Comparison of ENCODE assay signal across 14 mouse cellular contexts in genomic region chr17:44397829-44398228, GRCm38 (mm10).
A peak's percentile ranks its signal among the peaks of the same experiment; 100 is the strongest.
DNase-seq lines count a peak whose midpoint lies in the region; ATAC-seq and TF ChIP-seq lines count a peak whose summit lies in the region.
"Had no signal": no experiment of that assay in that cellular context is flagged by ENCODE, and none has a peak within 500 bp of the region (broad histone marks: within the 10 kb centered on the region; RNA-seq: fewer than 3 reads in every experiment).

No protein-coding gene starts in this region.

- TF ChIP-seq CTCF in Patski (IDR thresholded peaks at IDR 0.05): no peak

- no peaks in the 10 kb centered on the region for H3K36me3 ChIP-seq in embryonic facial prominence, embryonic 11.5 days (replicated peaks; ENCODE audit: control insufficient read depth, insufficient read depth, low read depth, low read length)
- H3K36me3 ChIP-seq in embryonic facial prominence, embryonic 10.5 days (replicated peaks): no peaks in the 10 kb centered on the region
- H3K36me3 ChIP-seq in forebrain, embryonic 10.5 days (replicated peaks): no peaks in the 10 kb centered on the region
- no peaks in the 10 kb centered on the region for H3K36me3 ChIP-seq in hindbrain, embryonic 16.5 days (ENCODE audit: control insufficient read depth, insufficient read depth, low read length)
- H3K36me3 ChIP-seq: embryonic facial prominence, embryonic 15.5 days; liver, embryonic 13.5 days had no signal

- no peak overlapping the region for H3K4me2 ChIP-seq in embryonic facial prominence, embryonic 11.5 days (ENCODE audit: low read depth, low read length)
- no peak overlapping the region for H3K4me2 ChIP-seq in hindbrain, embryonic 16.5 days (ENCODE audit: low read length)
- H3K4me2 ChIP-seq: embryonic facial prominence, embryonic 15.5 days; liver, embryonic 13.5 days had no signal

- POLR2A ChIA-PET in Patski (lab: Charles Lee): no interaction called here

- no peak overlapping the region for H3K9ac ChIP-seq in embryonic facial prominence, embryonic 11.5 days (replicated peaks; ENCODE audit: low read length)
- no peak overlapping the region for H3K9ac ChIP-seq in hindbrain, embryonic 16.5 days (ENCODE audit: low read depth, low read length)
- H3K9ac ChIP-seq: embryonic facial prominence, embryonic 15.5 days; liver, embryonic 13.5 days had no signal

- no peaks in the 10 kb centered on the region for H3K9me3 ChIP-seq in embryonic facial prominence, embryonic 11.5 days (replicated peaks; ENCODE audit: control insufficient read depth, low read length)
- H3K9me3 ChIP-seq in embryonic facial prominence, embryonic 10.5 days: no peaks in the 10 kb centered on the region
- no peaks in the 10 kb centered on the region for H3K9me3 ChIP-seq in forebrain, embryonic 10.5 days
- H3K9me3 ChIP-seq in hindbrain, embryonic 16.5 days (ENCODE audit: control insufficient read depth, low read length): no peaks in the 10 kb centered on the region
- H3K9me3 ChIP-seq: embryonic facial prominence, embryonic 15.5 days; liver, embryonic 13.5 days had no signal

- no peaks in the 10 kb centered on the region for H3K27me3 ChIP-seq in embryonic facial prominence, embryonic 11.5 days (ENCODE audit: control insufficient read depth, insufficient read depth, low read length)
- peaks cover 21% of the 10 kb centered on the region for H3K27me3 ChIP-seq in embryonic facial prominence, embryonic 10.5 days (replicated peaks; ENCODE audit: low read depth, poor library complexity, severe bottlenecking)
- no peaks in the 10 kb centered on the region for H3K27me3 ChIP-seq in Patski
- peaks cover 100% of the 10 kb centered on the region for H3K27me3 ChIP-seq in forebrain, embryonic 10.5 days (ENCODE audit: poor library complexity, severe bottlenecking)
- H3K27me3 ChIP-seq in hindbrain, embryonic 16.5 days (replicated peaks; ENCODE audit: control insufficient read depth, insufficient read depth, low read length): peaks cover 5% of the 10 kb centered on the region; the same call in 1 of the 2 replicates
- H3K27me3 ChIP-seq: embryonic facial prominence, embryonic 15.5 days; liver, embryonic 13.5 days had no signal

- CTCF ChIA-PET in Patski (lab: Charles Lee): no interaction called here

- 0 out of 2 replicates have a peak, but pooled peaks have one; percentile 39 for ATAC-seq in embryonic facial prominence, embryonic 11.5 days (replicated peaks; ENCODE audit: insufficient number of reproducible peaks, low FRiP score, low TSS enrichment, low read depth)
- no peak for ATAC-seq in Patski
- ATAC-seq in hindbrain, embryonic 16.5 days: peak; percentile 89
- ATAC-seq in monocyte, adult 5-6 weeks (replicated peaks; ENCODE audit: insufficient number of reproducible peaks, low FRiP score, low TSS enrichment, poor library complexity, severe bottlenecking): no peak

- H3K27ac ChIP-seq in embryonic facial prominence, embryonic 11.5 days (replicated peaks; ENCODE audit: low read depth, low read length): no peak overlapping the region
- H3K27ac ChIP-seq in embryonic facial prominence, embryonic 10.5 days (replicated peaks): no peak overlapping the region
- H3K27ac ChIP-seq in forebrain, embryonic 10.5 days: no peak overlapping the region
- H3K27ac ChIP-seq in hindbrain, embryonic 16.5 days (ENCODE audit: low read depth, low read length): no peak overlapping the region
- H3K27ac ChIP-seq: embryonic facial prominence, embryonic 15.5 days; liver, embryonic 13.5 days; macrophage had no signal

- peak; percentile 25 for DNase-seq in embryonic facial prominence, embryonic 11.5 days (ENCODE audit: low spot score)
- DNase-seq in embryonic facial prominence, embryonic 10.5 days (ENCODE audit: low spot score): no peak
- DNase-seq in Patski (ENCODE audit: low read depth, low spot score): peak; percentile 51
- DNase-seq in forebrain, embryonic 10.5 days (ENCODE audit: extremely low spot score, low spot score): peak; percentile 46
- DNase-seq in urinary bladder, adult 2 months (ENCODE audit: low spot score): no peak
- no peak for DNase-seq in right cerebral cortex, adult 2 months (ENCODE audit: low spot score in 2 of 2)
- DNase-seq: B cell, adult 2 months; kidney, postnatal 4 days; liver, embryonic 13.5 days; thymus, postnatal 36 days had no signal

- WGBS in embryonic facial prominence, embryonic 11.5 days: 38% methylated on average over 5 of the region's 5 CpGs
- 46% methylated on average over 5 of the region's 5 CpGs for WGBS in embryonic facial prominence, embryonic 10.5 days
- 18% methylated on average over 5 of the region's 5 CpGs for WGBS in forebrain, embryonic 10.5 days
- 19% methylated on average over 5 of the region's 5 CpGs for WGBS in hindbrain, embryonic 16.5 days

- no peaks in the 10 kb centered on the region for H3K4me1 ChIP-seq in embryonic facial prominence, embryonic 11.5 days (ENCODE audit: control insufficient read depth, insufficient read depth, low read length)
- H3K4me1 ChIP-seq in embryonic facial prominence, embryonic 10.5 days: peaks cover 8% of the 10 kb centered on the region
- H3K4me1 ChIP-seq in forebrain, embryonic 10.5 days: peaks cover 18% of the 10 kb centered on the region
- H3K4me1 ChIP-seq in hindbrain, embryonic 16.5 days (ENCODE audit: control insufficient read depth, insufficient read depth, low read depth, low read length): peaks cover 4% of the 10 kb centered on the region
- H3K4me1 ChIP-seq: embryonic facial prominence, embryonic 15.5 days; liver, embryonic 13.5 days had no signal

- in situ Hi-C loops in Patski (cut with MboI; ENCODE audit: low pct_unique_long_range_greater_than_20kb): no loop called here

- H3K4me3 ChIP-seq in embryonic facial prominence, embryonic 11.5 days (ENCODE audit: low read depth, low read length): no peak overlapping the region
- H3K4me3 ChIP-seq in embryonic facial prominence, embryonic 10.5 days: no peak overlapping the region
- H3K4me3 ChIP-seq in forebrain, embryonic 10.5 days: no peak overlapping the region
- no peak overlapping the region for H3K4me3 ChIP-seq in hindbrain, embryonic 16.5 days (ENCODE audit: low read length)
- H3K4me3 ChIP-seq: embryonic facial prominence, embryonic 15.5 days; liver, embryonic 13.5 days had no signal

Comparison
In these comparisons a context has a peak if more than half of its experiments do, and no peak if none do; other contexts are left out.
1. DNase-seq: peak in embryonic facial prominence, embryonic 11.5 days (single experiment), Patski (single experiment) and forebrain, embryonic 10.5 days (single experiment); none in embryonic facial prominence, embryonic 10.5 days (single experiment), urinary bladder, adult 2 months (single experiment) and right cerebral cortex, adult 2 months (0 of 2).
2. ATAC-seq: peak in embryonic facial prominence, embryonic 11.5 days (single experiment) and hindbrain, embryonic 16.5 days (single experiment); none in Patski (single experiment) and monocyte, adult 5-6 weeks (single experiment).